11 mouse cellular contexts compared by ENCODE assay signal in genomic region chr10:80585581-80585980, GRCm38 (mm10). TPM values are rescaled to one million over a fixed set of nuclear protein-coding genes. Genes with fewer than 3 reads are reported as not detected.
A peak's percentile ranks its signal among the peaks of the same experiment; 100 is the strongest.
DNase-seq lines count a peak whose midpoint lies in the region; ATAC-seq and TF ChIP-seq lines count a peak whose summit lies in the region.
"Had no signal": no experiment of that assay in that cellular context is flagged by ENCODE, and none has a peak within 500 bp of the region (broad histone marks: within the 10 kb centered on the region; RNA-seq: fewer than 3 reads in every experiment).

No protein-coding gene starts in this region.

- peak overlapping the region; percentile 94 for H3K4me3 ChIP-seq in gastrocnemius, adult 2 months
- H3K4me3 ChIP-seq in kidney, postnatal 0 days (replicated peaks; ENCODE audit: low read depth, low read length) = no peak overlapping the region
- H3K4me3 ChIP-seq in kidney, adult 2 months (ENCODE audit: insufficient read depth, low read depth, low read length) = no peak overlapping the region
- no peak overlapping the region for H3K4me3 ChIP-seq in stomach, postnatal 0 days (ENCODE audit: low read depth, low read length)
- H3K4me3 ChIP-seq: myocyte had no signal

- no peak for TF ChIP-seq CTCF in gastrocnemius, adult 2 months (IDR thresholded peaks at IDR 0.05)
- TF ChIP-seq CTCF in kidney, postnatal 0 days (IDR thresholded peaks at IDR 0.05; ENCODE audit: low read depth) = no peak
- TF ChIP-seq CTCF in kidney, adult 2 months (conservative IDR thresholded peaks at IDR 0.05; ENCODE audit: insufficient read depth, insufficient read length, low read depth, low read length) = no peak
- TF ChIP-seq CTCF in stomach, postnatal 0 days (IDR thresholded peaks at IDR 0.05; ENCODE audit: low read depth) = no peak

- H3K4me2 ChIP-seq in kidney, postnatal 0 days (ENCODE audit: low read length) = peak overlapping the region; percentile 31
- peak overlapping the region; percentile 11; the same call in 1 of the 2 replicates for H3K4me2 ChIP-seq in stomach, postnatal 0 days (replicated peaks; ENCODE audit: low read depth)

- no peaks in the 10 kb centered on the region for H3K27me3 ChIP-seq in kidney, postnatal 0 days (ENCODE audit: insufficient read depth, low read length)
- H3K27me3 ChIP-seq in kidney, adult 2 months (replicated peaks; ENCODE audit: control insufficient read depth, insufficient read depth, low read length) = no peaks in the 10 kb centered on the region
- H3K27me3 ChIP-seq in stomach, postnatal 0 days (ENCODE audit: control insufficient read depth, insufficient read depth, low read length) = no peaks in the 10 kb centered on the region

- peak overlapping the region; percentile 90 for H3K27ac ChIP-seq in gastrocnemius, adult 2 months
- H3K27ac ChIP-seq in kidney, postnatal 0 days = no peak overlapping the region
- H3K27ac ChIP-seq in kidney, adult 2 months (ENCODE audit: insufficient read depth, low read depth, low read length) = no peak overlapping the region
- no peak overlapping the region for H3K27ac ChIP-seq in stomach, postnatal 0 days (replicated peaks)
- H3K27ac ChIP-seq: liver, embryonic 14.5 days had no signal

- peaks cover 17% of the 10 kb centered on the region for H3K4me1 ChIP-seq in kidney, postnatal 0 days (replicated peaks; ENCODE audit: insufficient read depth, low read length)
- peaks cover 30% of the 10 kb centered on the region for H3K4me1 ChIP-seq in kidney, adult 2 months (ENCODE audit: control insufficient read depth, insufficient read depth, low read length)
- peaks cover 6% of the 10 kb centered on the region; the same call in 1 of the 2 replicates for H3K4me1 ChIP-seq in stomach, postnatal 0 days (replicated peaks; ENCODE audit: control insufficient read depth, insufficient read depth)

- H3K9ac ChIP-seq in kidney, postnatal 0 days (ENCODE audit: low read depth, low read length) = no peak overlapping the region; the same call in 1 of the 2 replicates
- H3K9ac ChIP-seq in stomach, postnatal 0 days (ENCODE audit: low read length) = peak overlapping the region; percentile 8; the same call in 1 of the 2 replicates
- H3K9ac ChIP-seq: liver, embryonic 14.5 days had no signal

- 86% methylated on average over 8 of the region's 8 CpGs for WGBS in kidney, postnatal 0 days
- 90% methylated on average over 8 of the region's 8 CpGs for WGBS in kidney, adult 2 months
- 90% methylated on average over 8 of the region's 8 CpGs for WGBS in stomach, postnatal 0 days

- no peaks in the 10 kb centered on the region for H3K9me3 ChIP-seq in kidney, postnatal 0 days (replicated peaks; ENCODE audit: low read length)
- H3K9me3 ChIP-seq in stomach, postnatal 0 days (ENCODE audit: control insufficient read depth, low read length) = no peaks in the 10 kb centered on the region

- intact Hi-C loops in gastrocnemius, adult 2 months (cut with DNase I) = no loop called here

- TF ChIP-seq POLR2A in kidney, adult 2 months (IDR thresholded peaks at IDR 0.05; ENCODE audit: low read depth, low read length) = no peak

- DNase-seq in gastrocnemius, adult 2 months = no peak
- DNase-seq in gastrocnemius, adult 8-10 months (ENCODE audit: low spot score in 2 of 2) = no peak
- no peak for DNase-seq in kidney, postnatal 0 days (ENCODE audit: low spot score)
- DNase-seq in kidney, adult 2 months = no peak
- DNase-seq in thymus, postnatal 4 days = peak; percentile 19
- no peak for DNase-seq in thymus, postnatal 0 days (ENCODE audit: low spot score)
- DNase-seq in stomach, postnatal 0 days (ENCODE audit: low spot score) = no peak
- no peak for DNase-seq in gastrocnemius, postnatal 10 days
- DNase-seq: cerebellum, adult 9-11 months had no signal

- no peak for ATAC-seq in kidney, postnatal 0 days (replicated peaks; ENCODE audit: low FRiP score, low read depth)
- ATAC-seq in stomach, postnatal 0 days (ENCODE audit: low FRiP score, low TSS enrichment) = no peak

- TF ChIP-seq EP300 in stomach, postnatal 0 days (optimal IDR thresholded peaks at IDR 0.05) = no peak

- peaks cover 19% of the 10 kb centered on the region; the same call in 1 of the 2 replicates for H3K36me3 ChIP-seq in kidney, postnatal 0 days (ENCODE audit: insufficient read depth, low read length)
- H3K36me3 ChIP-seq in kidney, adult 2 months (ENCODE audit: control insufficient read depth, insufficient read depth, low read length) = no peaks in the 10 kb centered on the region
- peaks cover 19% of the 10 kb centered on the region for H3K36me3 ChIP-seq in stomach, postnatal 0 days (ENCODE audit: control insufficient read depth, insufficient read depth, low read length)

RNA-seq across cellular contexts. Expression of gene Abhd17a, which starts 4.6 kb away (rescaled TPM):
- total RNA-seq in gastrocnemius, adult 2 months (2021) = 10 to 100 TPM; 60.6 to 61.7 TPM
- 10 to 100 TPM; 70.5 to 80.7 (median 77.3) TPM for total RNA-seq in gastrocnemius, adult 8-10 months (2022)
- 104 and 121 TPM in 2 replicates for polyA plus RNA-seq in kidney, postnatal 0 days (2015; fragmentation: Nextera tagmentation; extraction: Ambion mirVana)
- polyA plus RNA-seq in kidney, adult 2 months (2012; rRNA removed) = 175 and 221 TPM in 2 replicates
- polyA plus RNA-seq in thymus, postnatal 0 days (2015; fragmentation: Nextera tagmentation; extraction: Ambion mirVana) = 103 and 118 TPM in 2 replicates
- 92.5 and 103 TPM in 2 replicates for polyA plus RNA-seq in stomach, postnatal 0 days (2015; fragmentation: Nextera tagmentation; extraction: Ambion mirVana)
- 10 to 100 TPM; 69.6 to 73.3 TPM for total RNA-seq in gastrocnemius, postnatal 10 days (2021)

RNA-seq across cellular contexts. Expression of gene Klf16, which starts 8.5 kb away (rescaled TPM):
- total RNA-seq in gastrocnemius, adult 2 months (2021) = 1 to 10 TPM in 1 of 2 experiments, under 1 TPM in 1; 0.92 to 1.9 TPM
- total RNA-seq in gastrocnemius, adult 8-10 months (2022) = 1 to 10 TPM; 1.1 to 2.0 (median 1.3) TPM
- polyA plus RNA-seq in kidney, postnatal 0 days (2015; fragmentation: Nextera tagmentation; extraction: Ambion mirVana) = 8.1 and 8.8 TPM in 2 replicates
- 8.7 and 10.7 TPM in 2 replicates for polyA plus RNA-seq in kidney, adult 2 months (2012; rRNA removed)
- polyA plus RNA-seq in thymus, postnatal 0 days (2015; fragmentation: Nextera tagmentation; extraction: Ambion mirVana) = 7.7 and 9.5 TPM in 2 replicates
- 8.3 and 8.4 TPM in 2 replicates for polyA plus RNA-seq in stomach, postnatal 0 days (2015; fragmentation: Nextera tagmentation; extraction: Ambion mirVana)
- 1 to 10 TPM; 3.5 to 5.8 TPM for total RNA-seq in gastrocnemius, postnatal 10 days (2021)

RNA-seq across cellular contexts. Expression of gene Scamp4, which starts 17.1 kb away (rescaled TPM):
- 10 to 100 TPM; 17.0 to 17.5 TPM for total RNA-seq in gastrocnemius, adult 2 months (2021)
- 10 to 100 TPM; 17.4 to 21.2 (median 19.2) TPM for total RNA-seq in gastrocnemius, adult 8-10 months (2022)
- polyA plus RNA-seq in kidney, postnatal 0 days (2015; fragmentation: Nextera tagmentation; extraction: Ambion mirVana) = 80.7 and 87.2 TPM in 2 replicates
- 96.0 and 98.2 TPM in 2 replicates for polyA plus RNA-seq in kidney, adult 2 months (2012; rRNA removed)
- 50.4 and 52.9 TPM in 2 replicates for polyA plus RNA-seq in thymus, postnatal 0 days (2015; fragmentation: Nextera tagmentation; extraction: Ambion mirVana)
- 67.8 and 77.3 TPM in 2 replicates for polyA plus RNA-seq in stomach, postnatal 0 days (2015; fragmentation: Nextera tagmentation; extraction: Ambion mirVana)
- total RNA-seq in gastrocnemius, postnatal 10 days (2021) = 10 to 100 TPM; 18.4 to 23.9 TPM

RNA-seq across cellular contexts. Expression of gene Adat3, which starts 17.1 kb away (rescaled TPM):
- under 1 TPM; 0.48 to 0.89 TPM for total RNA-seq in gastrocnemius, adult 2 months (2021)
- under 1 TPM in 3 of 4 experiments, not detected in 1; 0.29 to 0.43 (median 0.36) TPM for total RNA-seq in gastrocnemius, adult 8-10 months (2022)
- 5.0 and 6.1 TPM in 2 replicates for polyA plus RNA-seq in kidney, postnatal 0 days (2015; fragmentation: Nextera tagmentation; extraction: Ambion mirVana)
- 3.4 and 4.4 TPM in 2 replicates for polyA plus RNA-seq in kidney, adult 2 months (2012; rRNA removed)
- 6.9 and 10.2 TPM in 2 replicates for polyA plus RNA-seq in thymus, postnatal 0 days (2015; fragmentation: Nextera tagmentation; extraction: Ambion mirVana)
- polyA plus RNA-seq in stomach, postnatal 0 days (2015; fragmentation: Nextera tagmentation; extraction: Ambion mirVana) = 4.1 and 4.3 TPM in 2 replicates
- 1 to 10 TPM in 1 of 2 experiments, under 1 TPM in 1; 0.99 to 1.3 TPM for total RNA-seq in gastrocnemius, postnatal 10 days (2021)

RNA-seq across cellular contexts. Expression of gene Gm49322, which starts 20.2 kb away (rescaled TPM):
- under 1 TPM; 0.28 to 0.38 TPM for total RNA-seq in gastrocnemius, adult 2 months (2021)
- under 1 TPM in 2 of 4 experiments, not detected in 2; 0.20 to 0.24 TPM for total RNA-seq in gastrocnemius, adult 8-10 months (2022)
- 1.4 TPM in 2 replicates for polyA plus RNA-seq in kidney, postnatal 0 days (2015; fragmentation: Nextera tagmentation; extraction: Ambion mirVana)
- 0.91 and 1.6 TPM in 2 replicates for polyA plus RNA-seq in kidney, adult 2 months (2012; rRNA removed)
- polyA plus RNA-seq in thymus, postnatal 0 days (2015; fragmentation: Nextera tagmentation; extraction: Ambion mirVana) = 2.8 and 4.2 TPM in 2 replicates
- polyA plus RNA-seq in stomach, postnatal 0 days (2015; fragmentation: Nextera tagmentation; extraction: Ambion mirVana) = 1.4 and 1.7 TPM in 2 replicates
- total RNA-seq in gastrocnemius, postnatal 10 days (2021) = 1 to 10 TPM in 1 of 2 experiments, under 1 TPM in 1; 0.45 to 1.2 TPM
